Mouse (Mus musculus) mouse trophoblast stem cell (cell line): Measurements from ENCODE around the gene Ipp.

Experiments used
- in situ Hi-C, 2 experiments: fragments of 300-500 bp; cut with MseI, MboI; formaldehyde crosslinking; loops; 2 replicates in 1 of 2; 3 replicates in 1 of 2; pipeline ENCODE4 v1.15.1; 2025

The Ipp gene

DNA sequence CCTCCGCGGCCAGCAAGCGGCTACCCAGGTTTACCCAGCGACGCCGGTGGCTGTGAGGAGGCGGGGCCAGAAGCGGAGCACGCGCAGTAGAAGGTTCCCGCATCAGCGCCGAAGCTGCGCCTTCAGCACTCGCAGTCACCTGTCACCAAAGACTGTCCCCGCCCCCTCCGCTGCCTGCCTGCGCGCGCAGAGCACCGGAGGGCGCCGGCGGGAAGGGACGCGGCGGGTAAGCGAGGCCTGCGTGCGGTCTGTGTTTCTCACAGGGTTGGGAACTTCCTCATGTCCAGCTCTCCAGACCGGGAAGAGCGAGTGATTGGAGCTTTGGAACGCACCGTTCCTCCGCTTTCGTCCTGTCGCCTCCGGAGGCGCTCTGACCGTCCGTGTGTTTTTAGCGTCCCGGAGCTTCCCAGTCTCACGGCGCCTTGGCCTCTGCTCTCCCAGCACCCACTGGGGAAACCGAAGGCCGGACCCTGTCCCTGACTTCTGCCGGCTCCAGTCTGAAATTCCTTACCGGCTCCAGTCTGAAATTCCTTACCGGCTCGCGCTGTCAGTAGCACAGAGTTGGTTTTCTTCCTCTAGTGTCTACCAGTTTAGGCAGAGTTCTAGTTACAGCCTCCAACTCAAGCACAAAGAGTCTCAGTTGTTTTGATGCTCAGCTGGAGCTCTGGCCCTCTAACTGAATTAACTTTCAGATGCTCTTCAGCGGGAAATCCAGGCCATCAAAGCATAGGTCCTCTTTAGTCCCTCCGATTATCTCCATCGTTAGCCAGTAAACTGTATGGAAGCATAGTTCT is at the start of gene Ipp:
TSS of gene Ipp (plus strand) at position 125 of the 794 bp plus-strand sequence.
- in situ Hi-C loops = no loop called here

DNA sequence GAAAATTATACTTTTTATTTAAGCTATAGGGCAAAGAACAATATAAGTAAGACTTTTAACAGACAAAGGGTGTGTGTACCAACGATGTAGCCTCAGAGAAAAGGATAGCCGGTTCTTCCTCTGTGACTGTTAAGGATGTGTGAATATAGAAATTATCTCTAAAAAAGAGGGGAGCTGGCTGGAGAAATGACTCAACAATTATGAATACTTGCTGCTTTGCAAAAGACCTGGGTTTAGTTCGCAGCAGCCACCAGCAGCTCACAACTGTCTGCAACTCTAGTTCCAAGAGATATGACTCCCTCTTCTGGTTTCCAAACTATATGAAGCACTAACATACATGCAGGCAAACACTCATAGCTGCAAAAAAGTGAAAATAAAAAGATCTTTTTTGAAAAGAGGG is 45.4 kb upstream of the Ipp start:
- in situ Hi-C loops = no loop called here

DNA sequence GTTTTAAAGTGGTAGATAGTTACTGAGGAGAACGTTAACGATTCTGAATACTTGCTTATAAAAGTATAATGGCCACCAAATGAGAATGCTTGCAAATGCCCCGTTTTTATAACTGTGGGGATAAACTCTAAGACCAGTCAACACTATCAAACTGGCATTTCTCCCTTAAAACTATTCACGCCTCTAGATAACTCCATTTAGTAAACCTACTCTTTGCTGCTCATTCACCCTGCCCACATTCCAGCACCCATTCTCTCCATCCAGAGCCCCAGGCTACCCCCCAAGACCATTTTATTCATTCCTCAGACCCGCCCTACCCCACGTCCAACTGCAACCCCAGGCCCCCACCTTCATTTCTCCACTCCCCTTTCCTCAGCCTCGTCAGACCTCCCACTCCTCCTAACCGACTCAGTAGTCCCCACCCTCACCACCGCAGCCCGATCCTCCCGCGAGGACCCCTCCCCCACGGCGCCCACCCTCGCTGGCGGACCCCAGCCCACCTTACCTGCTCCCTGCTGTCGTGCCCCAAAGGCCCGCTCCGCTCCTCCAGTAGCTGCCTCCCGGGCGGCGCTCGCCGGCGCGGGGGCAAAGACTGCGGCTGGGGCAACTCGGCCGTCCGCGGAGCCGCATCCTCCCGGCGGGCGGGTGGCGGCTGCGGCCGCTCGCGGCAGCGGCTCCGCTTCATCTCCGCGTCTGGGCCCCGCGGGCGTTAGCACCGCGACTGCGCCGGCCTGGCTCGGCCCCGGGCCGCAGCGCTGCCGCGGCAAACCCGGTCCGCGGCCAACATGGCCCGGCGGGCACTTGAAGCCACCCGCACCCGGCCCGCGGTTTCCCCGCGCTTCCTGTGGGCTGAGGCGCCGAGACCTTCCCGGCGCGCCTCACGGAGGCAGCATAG is 43.9 kb upstream of the Ipp start:
- in situ Hi-C loops = no loop called here

DNA sequence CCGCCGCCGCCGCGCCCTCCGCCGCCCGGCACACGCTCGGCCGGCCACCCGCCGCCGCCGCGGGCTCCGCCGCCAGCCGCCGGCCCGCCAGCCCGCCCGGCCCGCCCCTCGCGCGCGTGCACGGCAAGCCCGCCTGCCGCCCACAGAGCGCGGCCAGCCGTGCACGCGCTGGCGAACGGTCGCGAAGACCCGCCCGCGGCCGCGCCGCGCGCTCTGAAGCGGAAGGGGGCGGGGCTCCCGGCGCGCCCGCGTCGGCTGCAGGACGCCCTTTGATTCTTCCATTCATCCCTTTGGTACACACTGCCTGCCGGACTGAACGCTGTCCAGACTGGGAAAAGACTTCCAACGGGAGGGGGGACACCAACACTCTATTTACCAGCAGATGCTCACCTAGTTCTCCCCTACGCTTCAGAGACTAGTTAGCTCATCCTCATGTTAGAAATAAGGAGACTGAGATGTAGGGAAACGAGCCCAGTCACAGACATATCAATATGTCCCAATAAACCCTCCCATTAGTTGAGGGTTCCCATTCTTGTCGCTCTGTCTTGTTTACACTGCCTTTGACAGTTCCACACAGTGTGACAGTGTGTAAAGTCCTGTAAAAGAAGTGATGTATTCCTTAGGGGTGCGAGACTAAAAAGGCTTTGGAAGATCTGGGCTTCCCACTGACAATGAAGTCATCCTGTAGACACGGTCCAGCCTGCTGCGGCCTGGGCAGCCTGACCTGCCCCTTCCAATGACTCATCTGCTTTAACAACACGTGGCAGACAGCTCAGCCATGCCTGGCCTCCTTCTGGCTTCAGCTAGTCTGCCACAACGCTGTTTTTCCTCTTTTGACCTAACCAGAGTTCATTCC is 43.0 kb upstream of the Ipp start, which contains the start of gene Mast2:
TSS of gene Mast2 (minus strand) at position 58 of the 856 bp plus-strand sequence.
- in situ Hi-C loops = no loop called here

DNA sequence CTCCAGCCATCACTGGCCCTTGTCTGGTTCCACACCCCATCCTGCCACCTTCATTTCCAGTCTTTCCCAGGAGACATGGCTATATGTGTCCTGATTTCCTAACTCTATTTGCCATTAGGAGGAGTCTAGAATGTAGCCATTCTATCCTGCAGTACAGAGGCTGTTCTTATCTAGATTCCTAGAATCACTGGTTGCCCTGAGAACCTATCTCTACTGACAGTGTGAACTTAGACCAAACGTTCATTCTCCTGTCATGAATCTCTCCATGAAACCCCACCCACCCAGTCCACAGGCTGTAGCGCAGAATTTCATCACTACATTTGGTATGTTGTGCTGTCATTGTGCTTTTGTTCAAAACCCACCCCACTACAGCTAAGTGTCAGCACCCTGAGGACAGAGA is 26.0 kb upstream of the Ipp start:
- in situ Hi-C loops = no loop called here

DNA sequence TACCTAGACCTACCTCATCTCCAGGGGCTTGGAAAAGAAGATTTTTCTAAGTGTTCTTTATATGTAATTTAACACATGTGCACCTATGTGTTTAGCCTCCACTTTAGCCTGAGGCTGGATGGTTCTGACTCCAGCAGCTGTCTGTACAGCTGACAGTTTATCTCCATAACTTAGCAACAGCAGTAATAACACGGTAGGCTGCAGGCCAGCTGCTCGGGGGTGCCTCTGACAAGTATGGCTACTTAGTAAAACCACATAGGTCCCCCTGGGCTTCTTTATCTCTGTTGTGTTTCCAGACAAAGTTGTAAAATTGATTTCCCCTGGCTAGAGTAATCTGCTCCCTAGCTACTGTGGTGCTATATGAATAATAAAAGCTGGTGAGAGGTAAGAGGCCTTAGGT is 23.9 kb upstream of the Ipp start:
- in situ Hi-C loops = no loop called here

DNA sequence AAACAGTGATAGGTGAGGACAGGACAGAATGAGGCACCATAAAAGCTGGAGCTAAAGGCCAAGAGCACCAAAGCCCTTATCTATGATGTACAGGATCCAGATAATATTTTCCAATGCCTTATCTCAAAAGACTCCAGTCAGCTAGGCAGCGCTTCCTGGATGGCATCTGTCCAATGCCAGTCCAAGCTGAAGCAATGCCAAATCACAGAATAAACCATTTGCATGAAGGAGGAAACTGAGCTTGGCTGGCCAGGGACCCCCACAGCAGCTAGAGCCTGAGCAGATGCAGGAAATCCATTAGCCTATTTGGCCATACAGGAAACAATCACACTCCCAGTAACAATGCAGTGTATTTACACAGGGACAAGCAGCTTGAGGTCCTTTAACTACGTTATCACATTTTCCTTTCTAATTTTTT is 16.2 kb upstream of the Ipp start:
- in situ Hi-C loops = no loop called here

DNA sequence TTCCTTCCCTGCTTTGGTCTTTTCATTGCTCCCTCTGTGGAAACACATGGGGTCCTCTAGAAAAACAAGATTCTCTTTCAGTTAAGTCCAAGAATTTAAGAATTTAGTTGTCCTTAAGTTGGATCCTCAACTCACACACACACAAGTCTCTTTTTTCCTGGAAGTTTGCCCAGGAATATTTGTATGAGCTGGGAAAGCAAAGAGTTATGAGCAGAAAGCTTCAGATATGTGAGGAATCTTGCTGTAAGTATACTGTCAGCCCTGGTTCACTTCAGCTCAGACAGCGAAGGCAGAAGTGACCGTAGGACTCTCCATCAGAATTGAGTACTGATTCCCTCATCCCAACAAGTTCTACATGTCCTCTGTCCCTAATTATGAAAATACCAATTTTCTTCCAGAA is 15.5 kb upstream of the Ipp start:
- in situ Hi-C loops = no loop called here

DNA sequence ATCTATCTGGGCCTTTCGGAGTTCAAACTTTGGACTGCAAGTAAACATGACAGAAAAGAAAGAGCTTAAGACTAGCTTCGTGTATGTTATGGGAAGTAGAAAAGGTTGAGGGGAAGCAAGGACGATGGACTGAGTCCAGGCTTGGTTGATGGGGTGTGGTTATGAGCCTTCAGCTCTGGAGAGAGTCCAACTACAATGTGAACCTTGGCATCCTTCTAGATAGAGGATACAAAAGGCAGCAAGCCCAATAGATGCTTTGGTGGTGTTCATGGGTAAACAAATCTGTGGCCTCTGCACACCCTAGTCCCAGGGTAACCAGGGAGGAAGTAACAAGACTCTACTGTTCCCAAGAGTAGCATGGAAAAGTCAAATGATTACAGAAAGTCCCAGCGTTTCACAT is 14.9 kb upstream of the Ipp start:
- in situ Hi-C loops = no loop called here

DNA sequence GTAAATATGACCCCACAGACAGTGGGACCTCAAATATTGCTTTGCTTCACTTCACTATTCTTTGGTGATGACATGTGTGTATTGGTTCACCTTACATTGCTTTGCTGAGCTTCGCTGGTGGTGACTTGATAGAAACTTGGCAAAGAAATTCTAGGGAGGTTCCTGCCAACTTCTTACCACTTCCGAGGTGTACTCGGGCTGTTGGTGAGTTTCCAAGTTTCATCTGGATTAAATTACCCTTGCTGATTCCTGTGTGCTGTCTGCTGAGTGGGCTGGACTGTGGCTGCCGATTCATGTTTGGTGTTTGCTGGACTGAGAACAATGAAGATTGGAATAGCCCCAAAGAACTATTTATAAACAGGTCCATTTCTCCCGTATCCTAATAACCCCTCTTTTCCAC is 13.7 kb upstream of the Ipp start:
- in situ Hi-C loops = no loop called here

DNA sequence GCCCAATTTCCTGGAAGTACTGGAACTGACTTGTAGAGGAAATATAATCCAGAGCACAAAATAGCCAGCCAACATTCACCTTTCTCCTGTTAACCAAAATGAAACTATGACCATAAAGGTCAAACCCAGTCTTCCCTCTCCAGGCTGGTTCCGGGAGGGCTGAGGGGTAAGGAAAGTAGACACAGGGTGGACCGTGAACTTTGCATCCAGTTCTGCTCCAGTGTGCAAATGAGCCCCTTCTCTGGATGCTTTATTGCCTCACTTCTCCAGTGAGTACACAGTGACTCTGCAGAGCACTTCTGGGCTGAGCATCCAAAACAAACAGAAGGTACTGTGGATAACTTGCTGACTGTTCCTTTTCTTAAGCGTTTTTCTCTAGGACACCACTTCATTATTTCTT is 7.4 kb upstream of the Ipp start:
- in situ Hi-C loops = no loop called here

DNA sequence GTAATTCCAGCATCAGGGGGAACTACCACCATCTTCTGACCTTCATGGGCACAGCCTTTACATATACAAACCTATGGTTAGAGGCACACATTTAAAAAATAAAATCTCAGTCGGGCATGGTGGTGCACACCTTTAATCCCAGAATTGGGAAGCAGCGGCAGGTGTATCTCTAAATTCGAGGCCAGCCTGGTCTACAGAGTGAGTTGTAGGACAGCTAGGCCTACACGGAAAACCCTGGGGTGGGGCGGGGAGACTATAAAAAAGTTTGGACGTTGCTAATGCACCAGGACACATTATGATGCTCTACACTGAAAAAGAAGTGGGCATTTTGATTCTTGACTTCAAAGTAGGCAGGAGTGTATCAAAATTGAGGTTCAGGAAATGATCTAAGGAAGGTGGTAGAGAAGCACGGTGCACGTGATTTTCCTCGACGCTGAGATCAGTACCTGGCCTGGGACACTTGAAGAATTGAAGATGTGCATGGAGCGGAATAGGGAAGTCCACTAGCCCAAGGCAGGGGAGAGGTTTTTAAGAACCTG is 394 bp upstream of the Ipp start:
- in situ Hi-C loops = no loop called here

DNA sequence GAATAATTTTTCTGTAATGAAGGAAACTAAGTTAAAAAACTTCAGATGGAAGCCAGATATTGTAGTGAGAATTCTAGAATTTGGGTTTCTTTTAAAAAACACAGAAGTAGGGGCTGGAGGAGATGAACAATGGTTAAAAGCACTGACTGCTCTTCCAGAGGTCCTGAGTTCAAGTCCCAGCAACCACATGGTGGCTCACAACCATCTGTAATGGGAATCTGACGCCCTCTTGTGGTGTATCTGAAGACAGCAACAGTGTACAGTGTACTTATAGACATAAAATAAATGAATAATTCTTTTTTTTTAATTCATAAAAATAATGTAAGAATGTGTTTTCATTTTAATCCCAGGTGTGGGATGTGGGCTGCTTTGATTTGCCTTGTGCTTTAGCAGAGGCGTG is 23.8 kb downstream of the Ipp start:
- in situ Hi-C loops = no loop called here

DNA sequence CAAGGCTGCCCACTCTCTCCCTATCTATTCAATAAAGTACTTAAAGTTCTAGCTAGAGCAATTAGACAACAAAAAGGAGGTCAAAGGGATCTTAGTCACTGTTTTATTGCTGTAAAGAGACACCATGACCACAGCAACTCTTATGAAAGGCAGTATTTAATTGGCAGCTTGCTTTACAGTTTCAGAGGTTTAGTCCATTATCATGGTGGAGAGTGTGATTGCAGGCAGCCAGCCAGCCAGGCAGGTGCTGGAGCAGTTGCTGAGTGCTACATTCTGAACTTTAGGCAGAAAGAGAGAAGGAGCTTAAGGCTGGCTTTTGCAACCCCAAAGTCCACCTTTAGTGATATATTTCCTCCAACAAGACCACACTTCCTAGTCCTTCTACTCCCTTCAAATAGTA is 29.0 kb downstream of the Ipp start:
- in situ Hi-C loops = no loop called here

DNA sequence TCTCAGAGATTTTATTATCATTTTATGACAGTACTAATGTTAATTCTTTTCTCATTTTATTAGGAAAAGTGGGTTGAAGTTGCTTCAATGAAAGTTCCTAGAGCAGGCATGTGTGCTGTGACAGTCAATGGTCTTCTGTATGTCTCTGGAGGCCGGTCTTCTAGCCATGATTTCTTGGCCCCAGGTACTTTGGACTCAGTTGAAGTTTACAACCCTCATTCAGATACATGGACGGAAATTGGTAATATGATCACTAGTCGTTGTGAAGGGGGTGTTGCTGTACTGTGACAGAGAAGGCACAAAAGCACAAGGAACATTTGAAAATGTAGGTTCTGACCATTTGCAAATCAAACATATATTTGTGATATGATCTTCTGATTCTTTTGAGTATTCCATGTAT is 30.4 kb downstream of the Ipp start:
- in situ Hi-C loops = no loop called here

DNA sequence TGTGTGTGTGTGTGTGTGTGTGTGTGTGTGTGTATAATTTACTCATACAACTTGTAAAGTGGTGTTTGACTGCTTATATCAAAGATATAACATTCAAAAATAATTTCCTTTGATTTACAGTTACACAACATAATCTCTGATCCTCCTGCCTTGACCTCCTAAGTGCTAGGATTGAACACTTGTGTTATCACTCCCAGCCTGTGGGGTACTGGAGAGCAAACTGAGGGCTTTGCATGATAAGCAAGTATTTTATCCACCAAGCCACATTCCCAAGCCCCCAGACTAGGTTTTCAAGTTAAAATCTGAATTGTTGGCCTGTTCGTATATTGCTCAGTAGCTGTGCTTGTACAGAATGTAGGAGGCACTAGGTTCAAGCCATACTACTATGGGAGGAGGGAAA is 43.1 kb downstream of the Ipp start:
- in situ Hi-C loops = no loop called here

DNA sequence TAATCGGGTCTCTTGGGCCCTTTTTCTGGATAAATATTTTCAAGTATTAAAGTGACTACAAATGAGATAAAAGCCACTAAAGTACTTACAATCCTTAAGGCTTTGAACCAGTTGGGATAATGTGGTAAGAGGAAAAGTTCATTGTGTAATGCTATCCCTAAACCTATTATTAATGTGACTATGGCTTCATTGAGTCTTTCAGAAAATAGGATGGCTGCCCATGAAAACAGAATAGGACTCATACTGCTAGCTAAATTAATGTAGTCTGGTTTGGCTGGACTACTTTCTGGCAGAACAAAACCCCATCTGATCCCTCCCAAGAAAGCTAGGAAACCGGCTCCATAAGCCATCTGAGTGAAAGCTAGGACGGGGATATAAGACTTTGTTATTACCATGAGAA is 45.7 kb downstream of the Ipp start:
- in situ Hi-C loops = no loop called here

DNA sequence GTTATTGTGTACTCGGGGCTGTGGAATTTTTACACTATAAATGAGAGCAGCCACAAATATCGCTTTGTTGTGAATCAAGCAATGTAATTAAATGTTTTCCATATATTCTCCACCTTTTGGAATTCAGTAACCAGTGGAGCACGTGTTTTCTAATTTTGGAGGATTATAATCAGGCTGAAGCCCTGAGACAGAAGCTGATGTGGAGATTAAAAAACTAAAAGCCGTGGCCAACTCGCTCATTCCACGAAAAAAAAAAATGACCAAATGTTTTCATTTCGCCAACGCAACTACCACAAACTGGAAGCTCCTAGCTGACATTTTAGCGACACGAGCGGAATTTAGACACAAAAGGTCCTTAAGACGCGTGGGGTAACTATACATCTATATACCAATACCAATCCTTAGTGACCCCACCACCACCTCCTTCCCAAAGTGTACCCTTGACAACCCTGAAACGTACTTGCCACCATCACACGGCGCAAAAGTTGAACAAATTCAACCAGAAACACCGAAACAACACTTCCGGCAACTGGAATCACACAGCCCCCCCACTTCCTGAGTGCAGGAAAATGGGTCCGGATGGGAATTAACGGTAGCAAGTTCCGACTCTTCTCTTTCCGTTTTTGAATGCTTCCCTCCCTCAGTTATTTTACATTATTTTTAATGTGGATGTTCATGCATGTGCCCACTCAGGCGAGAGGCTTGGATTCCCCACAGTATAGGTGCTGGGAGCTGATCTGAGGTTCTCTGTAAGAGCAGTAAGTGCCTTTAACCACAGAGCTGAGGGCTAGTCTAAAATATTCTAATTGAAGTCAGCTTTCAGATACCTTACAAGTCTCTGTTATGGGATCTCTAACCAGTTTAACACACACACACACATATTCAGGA is 48.3 kb downstream of the Ipp start, which contains the start of gene Tmem69:
TSS of gene Tmem69 (minus strand) at position 524 of the 888 bp plus-strand sequence.
- in situ Hi-C loops = no loop called here

DNA sequence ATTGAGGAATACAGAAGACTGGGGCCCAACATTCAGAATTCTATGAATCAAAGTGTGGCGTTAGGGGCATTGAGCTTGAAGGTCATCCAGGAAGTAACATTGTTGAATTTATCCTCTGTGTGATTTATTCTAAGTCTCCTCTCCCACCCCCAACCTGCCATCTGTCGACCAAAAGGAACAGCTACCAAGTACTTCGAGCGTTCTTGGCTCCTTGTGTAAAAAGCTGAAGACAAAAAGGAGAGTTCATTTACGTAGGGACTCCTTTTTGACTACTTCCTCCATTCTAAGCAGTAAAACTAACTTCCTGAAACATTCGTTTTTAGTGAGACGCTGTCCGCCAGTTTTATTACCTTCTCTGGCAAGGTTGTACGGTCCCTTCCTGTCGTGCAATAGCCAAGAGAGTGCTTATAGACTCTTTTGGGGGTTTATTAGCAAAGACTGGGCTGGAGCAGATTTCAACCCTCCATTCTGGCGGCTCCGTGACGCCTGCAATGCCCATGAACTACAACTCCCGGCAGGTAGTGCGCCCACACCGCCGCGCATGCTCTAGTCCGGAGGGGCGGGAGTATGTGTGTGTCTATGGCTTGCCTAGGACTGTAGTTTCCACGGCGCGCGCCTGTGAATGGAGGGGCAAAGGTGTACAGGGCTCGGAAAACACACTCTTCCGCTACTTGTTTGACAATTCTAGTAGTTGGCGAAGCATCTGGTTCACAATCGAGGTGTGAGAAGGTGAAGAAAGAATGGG is 49.4 kb downstream of the Ipp start:
- in situ Hi-C loops = no loop called here
